Mouse (Mus musculus): ENCODE results near the gene Sap18b.

DNA sequence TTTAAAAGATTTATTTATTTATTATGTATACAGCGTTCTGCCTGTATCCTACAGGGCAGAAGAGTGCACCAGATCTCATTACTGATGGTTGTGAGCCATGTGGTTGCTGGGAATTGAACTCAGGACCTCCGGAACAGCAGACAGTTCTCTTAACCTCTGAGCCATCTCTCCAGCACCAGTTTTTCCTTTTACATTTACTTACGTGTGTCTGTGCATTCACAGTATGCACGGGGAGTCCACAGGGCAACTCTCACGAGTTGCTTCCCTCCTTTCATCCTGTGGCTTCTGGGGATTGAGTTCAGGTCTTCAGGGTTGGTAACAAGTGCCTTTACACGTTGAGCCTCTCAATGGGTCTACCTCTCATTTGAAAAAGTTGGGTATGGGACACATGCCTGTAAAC is 29.0 kb downstream of the Sap18b start:
- TF ChIP-seq CTCF (IDR thresholded peaks at IDR 0.05; ENCODE audit: insufficient read depth, low read depth, low read length) (no peak), POLR2A (IDR thresholded peaks at IDR 0.05; ENCODE audit: insufficient read depth, low read depth, low read length) (no peak)

Measured in olfactory bulb, adult 2 months (tissue).